Mouse (Mus musculus) right cerebral cortex, postnatal 4 days (tissue): ENCODE measurements around the gene Haus2.
"Not testable (repeated sequence)": the region's sequence is repeated elsewhere in the genome, so short reads cannot be mapped to it uniquely, and the experiment has no call there.

ENCODE experiments used
- DNase-seq: peaks from one replicate; pipeline ENCODE4 v3.0.0-alpha.2; 2022

Gene Haus2

GRCm38 (mm10) chr2:120608830-120609723 lies at the start of gene Haus2, which contains the start of gene Lrrc57:
Gene Haus2 (plus strand): TSS chr2:120609383.
Gene Lrrc57 (minus strand): TSS chr2:120609520.
- peak; percentile 96 for DNase-seq

- no peak for DNase-seq
Observed at GRCm38 (mm10) chr2:120561524-120561923, 47.7 kb upstream of the Haus2 start.

GRCm38 (mm10) chr2:120562859-120563234 lies 46.3 kb upstream of the Haus2 start:
- no peak for DNase-seq

- DNase-seq = peak; percentile 85
Observed at GRCm38 (mm10) chr2:120563235-120563990, 45.8 kb upstream of the Haus2 start, which contains the start of gene Zfp106. Gene Zfp106 (minus strand): TSS chr2:120563843.

DNA sequence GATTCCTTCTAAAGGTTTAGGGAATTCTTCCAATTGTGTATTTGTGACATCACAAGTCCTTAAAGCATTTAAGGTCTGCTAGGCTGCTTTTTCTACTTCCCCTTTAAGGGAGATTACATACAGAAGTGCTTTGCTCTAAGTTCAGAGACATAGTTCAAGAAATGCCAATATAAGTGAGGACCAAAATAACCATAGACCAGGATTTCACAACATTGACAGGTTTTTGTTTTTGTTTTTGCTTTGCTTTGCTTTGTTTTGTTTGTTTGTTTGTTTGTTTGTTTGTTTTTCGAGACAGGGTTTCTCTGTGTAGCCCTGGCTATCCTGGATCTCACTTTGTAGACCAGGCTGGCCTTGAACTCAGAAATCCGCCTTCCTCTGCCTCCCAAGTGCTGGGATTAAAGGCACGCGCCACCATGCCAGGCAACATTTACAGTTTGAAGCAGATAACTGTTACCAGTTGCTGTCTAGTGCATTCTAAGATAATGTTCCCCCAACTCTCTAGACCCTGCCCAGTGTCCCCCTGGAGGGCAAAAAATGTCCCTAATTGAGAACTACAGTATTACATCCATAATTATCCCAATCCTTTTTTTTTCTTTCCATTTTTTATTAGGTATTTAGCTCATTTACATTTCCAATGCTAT lies 44.5 kb upstream of the Haus2 start:
- not testable (repeated sequence) for DNase-seq

- DNase-seq = no peak
Observed at GRCm38 (mm10) chr2:120565363-120565762, 43.8 kb upstream of the Haus2 start.

- peak; percentile 86 for DNase-seq
Observed at GRCm38 (mm10) chr2:120566886-120567797, 42.0 kb upstream of the Haus2 start, which contains the start of gene Snap23. Gene Snap23 (plus strand): TSS chr2:120567671.

DNA sequence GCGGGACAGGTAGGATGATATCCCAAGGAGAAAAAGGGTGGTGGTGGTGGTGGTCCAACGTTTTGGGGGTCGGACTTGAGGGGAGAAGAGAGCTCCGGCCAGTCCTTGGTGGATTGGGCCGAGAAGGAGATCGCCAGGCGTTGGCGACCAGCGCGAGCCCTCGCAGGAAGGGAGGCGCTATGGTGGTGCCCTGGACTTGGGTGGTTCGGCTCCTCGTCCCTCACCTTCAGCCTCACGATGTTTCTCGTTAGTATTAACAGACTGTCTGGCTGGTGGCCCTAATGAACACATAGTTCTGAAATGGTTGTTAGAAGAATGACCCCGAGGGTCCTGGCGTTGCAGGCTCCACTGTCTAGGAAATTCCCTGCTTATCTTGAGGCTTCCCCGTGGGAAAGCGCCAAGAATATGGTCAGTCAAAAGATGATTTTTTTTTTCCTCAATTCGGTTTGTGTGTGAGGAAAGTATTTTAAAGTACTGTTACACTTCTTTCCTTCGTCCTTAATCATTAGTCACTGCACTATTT lies 41.3 kb upstream of the Haus2 start:
- DNase-seq = no peak

- DNase-seq = no peak
Observed at GRCm38 (mm10) chr2:120571081-120571480, 38.1 kb upstream of the Haus2 start.

- DNase-seq = not testable (repeated sequence)
Observed at GRCm38 (mm10) chr2:120572161-120572560, 37.0 kb upstream of the Haus2 start.

- no peak for DNase-seq
Observed at GRCm38 (mm10) chr2:120575121-120575520, 34.1 kb upstream of the Haus2 start.

DNA sequence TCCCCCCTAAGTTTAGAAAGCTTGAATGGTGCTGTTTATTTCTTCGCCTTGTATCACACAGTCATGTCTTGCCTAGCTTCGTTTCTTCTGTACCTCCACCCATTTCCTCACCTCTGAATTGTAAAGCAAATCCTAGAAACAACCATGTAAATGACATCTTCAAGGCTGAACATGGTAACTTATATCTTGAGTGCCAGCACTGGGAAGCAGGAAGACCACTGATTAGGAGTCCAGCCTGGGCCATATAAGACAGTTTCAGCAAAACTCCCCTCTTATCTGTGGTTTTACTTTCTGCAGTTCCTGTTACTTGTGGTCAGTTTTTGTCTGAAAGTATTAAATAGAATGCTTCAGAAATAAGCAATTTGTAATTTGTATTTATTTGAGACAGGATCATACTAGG lies 33.2 kb upstream of the Haus2 start:
- no peak for DNase-seq

DNA sequence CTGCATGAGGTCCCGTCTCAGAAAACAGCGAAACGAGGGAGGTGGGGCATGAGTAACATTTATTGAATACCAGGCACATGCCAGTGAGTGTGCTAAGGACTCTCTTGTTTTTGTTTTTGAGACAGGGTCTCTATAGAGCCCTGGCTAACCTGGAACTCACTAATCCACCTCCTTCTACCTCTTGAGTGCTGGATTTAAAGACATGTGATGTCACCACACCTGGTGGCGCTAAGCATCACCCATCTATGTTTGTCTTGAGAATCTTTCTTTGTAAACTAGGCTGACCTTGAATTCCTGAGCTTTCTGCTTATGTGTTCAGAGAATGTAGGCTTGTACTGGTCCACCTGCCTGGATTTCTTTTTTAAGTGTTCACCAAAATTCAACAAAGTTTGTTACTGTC lies 31.4 kb upstream of the Haus2 start:
- no peak for DNase-seq

GRCm38 (mm10) chr2:120578286-120578685 lies 30.9 kb upstream of the Haus2 start:
- DNase-seq = no peak

DNA sequence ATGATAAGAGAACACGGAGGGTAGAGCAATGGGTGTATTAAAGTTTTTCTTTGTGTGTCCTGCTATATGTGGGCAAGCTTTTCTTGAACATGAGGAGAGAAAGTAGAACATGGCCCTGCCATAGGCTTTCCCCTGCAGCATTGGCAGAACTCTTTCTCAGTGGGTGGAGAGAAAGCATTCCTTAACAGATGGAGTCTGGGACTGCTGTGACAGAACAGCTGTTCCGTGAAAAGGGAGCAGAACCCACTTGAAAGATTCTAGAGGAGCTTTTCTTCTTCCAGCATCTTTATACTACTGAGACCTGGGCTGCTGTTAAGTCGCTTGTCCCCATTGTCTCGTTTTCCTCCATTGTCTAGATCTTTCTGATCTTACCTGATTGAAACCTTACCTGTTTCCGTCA lies 19.4 kb upstream of the Haus2 start:
- DNase-seq = no peak

GRCm38 (mm10) chr2:120592227-120592626 lies 17.0 kb upstream of the Haus2 start:
- DNase-seq = no peak

DNA sequence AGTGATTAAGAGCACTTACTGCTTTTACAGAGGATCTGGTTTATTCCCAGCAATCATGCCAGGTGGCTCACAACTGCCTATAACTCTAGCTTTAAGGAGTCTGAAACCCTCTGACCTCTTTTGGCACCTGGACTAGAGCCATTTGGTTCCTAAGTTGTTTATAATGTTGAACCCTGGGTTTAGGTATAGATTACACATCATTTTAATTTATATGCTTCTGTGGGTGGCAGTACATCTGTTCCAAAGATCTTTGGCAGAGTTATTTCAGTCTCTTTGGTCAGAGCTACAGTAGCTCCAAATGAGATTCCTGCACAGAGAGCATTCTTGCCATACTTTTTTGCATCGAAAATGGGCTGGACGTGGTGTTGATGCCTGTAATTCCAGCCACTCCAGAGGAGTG lies 11.4 kb upstream of the Haus2 start:
- DNase-seq = no peak

GRCm38 (mm10) chr2:120599506-120599905 lies 9.7 kb upstream of the Haus2 start:
- no peak for DNase-seq

DNA sequence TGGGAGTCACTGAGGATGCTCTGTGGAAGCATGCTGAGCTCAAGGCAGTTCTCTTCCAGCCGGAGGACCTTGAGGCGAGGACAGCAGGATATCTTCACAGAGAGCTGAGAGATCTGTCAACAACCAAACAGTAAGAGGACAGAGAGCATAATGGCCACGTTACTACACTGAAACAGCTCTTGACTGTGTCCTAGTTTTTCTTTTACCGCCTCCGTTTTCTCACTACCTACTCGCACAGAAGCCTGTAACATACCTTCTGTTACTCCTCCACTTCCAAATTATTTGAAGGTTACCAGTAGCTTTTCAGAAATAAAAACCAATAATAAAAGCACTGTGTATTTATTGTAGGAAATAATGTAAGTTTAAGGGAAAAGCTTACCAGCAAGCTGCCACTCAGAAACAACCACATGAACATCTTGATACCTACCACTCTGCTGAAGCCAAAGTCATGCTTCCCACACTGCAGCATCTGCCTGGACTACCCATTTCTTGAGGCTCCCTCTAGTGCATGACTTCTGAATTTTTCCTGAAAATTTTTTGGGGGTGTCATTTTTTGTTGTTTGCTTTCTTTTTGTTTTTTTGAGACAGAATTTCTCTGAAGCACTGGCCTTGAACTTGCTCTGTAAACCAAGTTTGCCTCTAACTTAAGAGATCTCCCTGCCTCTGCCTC lies 3.0 kb upstream of the Haus2 start:
- DNase-seq = no peak

GRCm38 (mm10) chr2:120616279-120617163 lies 7.3 kb downstream of the Haus2 start:
- DNase-seq = no peak
